Comparison of ENCODE assay signal across 13 mouse cellular contexts in genomic region chr13:97468874-97469593, GRCm38 (mm10).
DNase-seq lines count a peak whose midpoint lies in the region; ATAC-seq lines count a peak whose summit lies in the region.
"Had no signal": no experiment of that assay in that cellular context is flagged by ENCODE, and none has a peak within 500 bp of the region (broad histone marks: within the 10 kb centered on the region; RNA-seq: fewer than 3 reads in every experiment).

No protein-coding gene starts in this region.

- ATAC-seq in midbrain, embryonic 12.5 days (ENCODE audit: low FRiP score, low read depth), result no peak
- ATAC-seq in forebrain, embryonic 13.5 days, result peak; percentile 58; the same call in 1 of the 2 replicates
- ATAC-seq in hindbrain, embryonic 16.5 days, result peak; percentile 80
- ATAC-seq: intestine, postnatal 0 days had no signal

- no peak overlapping the region for H3K9ac ChIP-seq in midbrain, embryonic 12.5 days (replicated peaks)
- no peak overlapping the region for H3K9ac ChIP-seq in forebrain, embryonic 13.5 days
- H3K9ac ChIP-seq in hindbrain, embryonic 16.5 days (ENCODE audit: low read depth, low read length), result no peak overlapping the region; the same call in 1 of the 2 replicates
- H3K9ac ChIP-seq: embryonic facial prominence, embryonic 15.5 days; lung, embryonic 15.5 days had no signal

- H3K4me3 ChIP-seq in midbrain, embryonic 12.5 days, result no peak overlapping the region
- H3K4me3 ChIP-seq in midbrain, embryonic 10.5 days, result no peak overlapping the region
- H3K4me3 ChIP-seq in forebrain, embryonic 13.5 days, result no peak overlapping the region
- no peak overlapping the region for H3K4me3 ChIP-seq in hindbrain, embryonic 16.5 days (ENCODE audit: low read length)
- H3K4me3 ChIP-seq: embryonic facial prominence, embryonic 15.5 days; lung, embryonic 15.5 days; megakaryocyte, embryonic 14.5 days had no signal

- 70% methylated on average over 10 of the region's 10 CpGs for WGBS in midbrain, embryonic 12.5 days
- 85% methylated on average over 10 of the region's 10 CpGs for WGBS in midbrain, embryonic 10.5 days
- 73% methylated on average over 10 of the region's 10 CpGs for WGBS in forebrain, embryonic 13.5 days
- 53% methylated on average over 10 of the region's 10 CpGs for WGBS in hindbrain, embryonic 16.5 days

- H3K9me3 ChIP-seq in midbrain, embryonic 12.5 days, result 0 out of 2 replicates have a peak, but pooled peaks cover 3% of the 10 kb centered on the region
- H3K9me3 ChIP-seq in midbrain, embryonic 10.5 days (replicated peaks), result no peaks in the 10 kb centered on the region
- H3K9me3 ChIP-seq in forebrain, embryonic 13.5 days (replicated peaks), result no peaks in the 10 kb centered on the region
- H3K9me3 ChIP-seq in hindbrain, embryonic 16.5 days (ENCODE audit: control insufficient read depth, low read length), result no peaks in the 10 kb centered on the region
- H3K9me3 ChIP-seq: embryonic facial prominence, embryonic 15.5 days; lung, embryonic 15.5 days had no signal

- no peaks in the 10 kb centered on the region for H3K27me3 ChIP-seq in midbrain, embryonic 12.5 days
- no peaks in the 10 kb centered on the region for H3K27me3 ChIP-seq in midbrain, embryonic 10.5 days (ENCODE audit: low read depth, poor library complexity, severe bottlenecking)
- H3K27me3 ChIP-seq in forebrain, embryonic 13.5 days, result no peaks in the 10 kb centered on the region
- no peaks in the 10 kb centered on the region for H3K27me3 ChIP-seq in hindbrain, embryonic 16.5 days (replicated peaks; ENCODE audit: control insufficient read depth, insufficient read depth, low read length)
- H3K27me3 ChIP-seq: embryonic facial prominence, embryonic 15.5 days; lung, embryonic 15.5 days had no signal

- DNase-seq in midbrain, embryonic 10.5 days (ENCODE audit: low spot score), result no peak
- no peak for DNase-seq in urinary bladder, postnatal 10 days (ENCODE audit: low spot score)
- no peak for DNase-seq in right cerebral cortex, postnatal 36 days (ENCODE audit: low spot score in 2 of 2)
- no peak for DNase-seq in kidney, postnatal 4 days
- DNase-seq: cerebellum, adult 18-20 months; heart, postnatal 14 days had no signal

- no peak overlapping the region for H3K4me2 ChIP-seq in midbrain, embryonic 12.5 days (replicated peaks)
- no peak overlapping the region for H3K4me2 ChIP-seq in forebrain, embryonic 13.5 days
- no peak overlapping the region for H3K4me2 ChIP-seq in hindbrain, embryonic 16.5 days (ENCODE audit: low read length)
- H3K4me2 ChIP-seq: embryonic facial prominence, embryonic 15.5 days; lung, embryonic 15.5 days had no signal

- peaks cover 16% of the 10 kb centered on the region for H3K4me1 ChIP-seq in midbrain, embryonic 12.5 days
- peaks cover 14% of the 10 kb centered on the region for H3K4me1 ChIP-seq in midbrain, embryonic 10.5 days
- peaks cover 14% of the 10 kb centered on the region for H3K4me1 ChIP-seq in forebrain, embryonic 13.5 days
- H3K4me1 ChIP-seq in hindbrain, embryonic 16.5 days (ENCODE audit: control insufficient read depth, insufficient read depth, low read depth, low read length), result peaks cover 10% of the 10 kb centered on the region

- H3K36me3 ChIP-seq in midbrain, embryonic 12.5 days, result no peaks in the 10 kb centered on the region
- no peaks in the 10 kb centered on the region for H3K36me3 ChIP-seq in midbrain, embryonic 10.5 days
- no peaks in the 10 kb centered on the region for H3K36me3 ChIP-seq in forebrain, embryonic 13.5 days (ENCODE audit: poor library complexity, severe bottlenecking)
- no peaks in the 10 kb centered on the region for H3K36me3 ChIP-seq in hindbrain, embryonic 16.5 days (ENCODE audit: control insufficient read depth, insufficient read depth, low read length)
- H3K36me3 ChIP-seq: embryonic facial prominence, embryonic 15.5 days; lung, embryonic 15.5 days had no signal

- H3K27ac ChIP-seq in midbrain, embryonic 12.5 days (replicated peaks), result peak overlapping the region; percentile 30; the same call in 1 of the 2 replicates
- H3K27ac ChIP-seq in midbrain, embryonic 10.5 days (replicated peaks), result no peak overlapping the region; the same call in 1 of the 2 replicates
- H3K27ac ChIP-seq in forebrain, embryonic 13.5 days, result no peak overlapping the region
- no peak overlapping the region for H3K27ac ChIP-seq in hindbrain, embryonic 16.5 days (ENCODE audit: low read depth, low read length)
- H3K27ac ChIP-seq: embryonic facial prominence, embryonic 15.5 days; lung, embryonic 15.5 days had no signal
